Mouse (Mus musculus) liver, adult 2 months (tissue): Measurements from ENCODE around the gene Endod1.

Experiments used
- CTCF ChIP-seq: fragments of 200-500 bp; IDR thresholded peaks from 2 replicates; pipeline ENCODE4 v1.5.1; 2011; ENCODE audit warnings: low read depth, low read length, control low read depth
- POLR2A ChIP-seq: fragments of 200-500 bp; IDR thresholded peaks from 2 replicates; pipeline ENCODE4 v1.6.1; 2011; ENCODE audit warnings: low read length, control low read depth; ENCODE audit not compliant: insufficient read depth; ENCODE audit errors: extremely low read depth

GRCm38 (mm10) chr9:14398084-14398483 is 16.8 kb upstream of the Endod1 start:
- TF ChIP-seq POLR2A = no peak
- TF ChIP-seq CTCF = no peak
